Mouse (Mus musculus) urinary bladder, adult 2 months (tissue): ENCODE measurements around the gene Tnr. TPM values are rescaled to one million over a fixed set of nuclear protein-coding genes. Genes with fewer than 3 reads are reported as not detected.

Experiments
- DNase-seq: peaks from one replicate; pipeline ENCODE4 v3.0.0; 2022; ENCODE audit warnings: low spot score
- polyA plus RNA-seq: library from polyadenylated mRNA; depleted of rRNA; stranded (reverse); fragments of >200 nt; gene quantifications from 2 replicates; pipeline ENCODE4 v1.2.3, GENCODE M21; 2012

Gene Tnr
- polyA plus RNA-seq, 1 experiment: 0.03 TPM

DNA sequence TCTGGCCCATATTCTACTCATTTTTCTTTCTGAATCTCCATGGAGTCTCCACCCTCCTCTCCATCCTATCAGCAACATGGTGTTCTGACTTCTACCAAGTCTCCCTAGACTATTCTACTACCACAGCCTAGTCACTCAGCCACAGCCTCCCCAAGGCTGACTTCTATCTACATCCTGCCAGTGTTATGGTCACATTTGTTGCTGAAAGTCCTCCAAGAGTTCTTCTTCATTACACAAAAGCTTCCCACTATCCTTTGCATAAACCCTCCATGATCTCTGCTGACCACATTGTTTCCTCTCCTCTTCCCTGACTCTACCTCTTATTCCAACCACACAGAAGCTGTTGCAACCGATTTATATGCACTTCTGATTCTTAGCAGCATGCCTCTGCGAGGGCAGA lies 272.5 kb downstream of the Tnr start:
- DNase-seq: no peak

- no peak for DNase-seq
Observed at GRCm38 (mm10) chr1:159800366-159800765, 276.8 kb downstream of the Tnr start.

DNA sequence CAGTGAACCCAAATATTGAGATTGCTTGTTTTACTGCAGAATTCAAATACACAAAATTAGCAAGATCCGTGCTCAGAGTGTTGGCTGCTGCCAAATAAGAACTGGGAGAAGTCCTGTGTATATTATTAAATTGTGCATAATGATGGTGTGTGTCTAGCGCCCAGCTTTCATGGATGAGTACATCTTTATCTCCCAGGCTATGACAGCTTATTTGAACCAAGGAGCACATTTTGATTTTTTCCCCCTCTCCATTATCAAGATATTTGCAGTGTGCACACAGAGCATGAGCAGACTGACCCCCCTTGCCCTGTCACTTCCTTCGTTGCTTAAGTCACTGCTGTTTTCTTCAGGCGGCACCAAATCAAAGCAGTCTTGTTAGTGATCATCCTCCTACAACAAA lies 278.2 kb downstream of the Tnr start:
- no peak for DNase-seq

DNA sequence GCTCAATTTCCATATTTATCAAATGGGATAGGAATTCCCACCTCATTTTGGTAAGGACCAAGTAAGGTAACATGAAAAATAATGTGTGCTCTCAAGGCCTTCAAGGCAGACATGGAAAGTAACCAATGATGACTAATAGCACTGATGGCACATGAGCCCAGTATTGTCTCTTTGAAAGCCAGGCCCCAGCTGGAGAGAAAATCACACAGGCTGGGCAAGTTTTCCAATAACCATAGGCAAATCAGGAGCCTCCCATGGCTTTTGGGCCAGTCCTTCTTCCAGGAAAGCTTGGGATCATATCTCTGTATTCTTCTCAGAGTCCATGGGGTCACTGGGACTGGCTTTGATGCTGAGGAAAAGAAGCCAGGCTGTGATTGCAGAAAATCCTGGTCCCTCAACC lies 280.1 kb downstream of the Tnr start:
- DNase-seq: no peak

GRCm38 (mm10) chr1:159809493-159809892 lies 285.9 kb downstream of the Tnr start:
- DNase-seq: no peak

DNA sequence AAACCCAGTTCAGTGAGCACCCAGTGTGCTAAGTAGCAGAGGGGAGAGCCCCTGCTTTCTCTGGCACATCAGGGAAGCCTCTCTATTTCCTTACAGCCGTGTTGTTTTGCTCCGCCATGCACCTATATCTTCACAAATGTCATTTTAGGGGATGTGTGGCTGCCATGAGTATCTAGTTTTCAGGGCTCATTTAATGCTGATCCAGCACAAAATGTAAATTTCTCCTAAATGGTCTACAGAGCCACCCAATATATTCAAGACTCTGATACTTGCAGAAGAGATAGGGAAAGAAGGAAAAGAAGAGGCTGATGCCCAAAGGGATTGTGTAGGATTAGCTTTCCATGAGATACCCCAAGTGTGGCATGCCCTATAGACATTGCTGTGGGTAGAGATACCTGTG lies 288.2 kb downstream of the Tnr start:
- DNase-seq: no peak

DNA sequence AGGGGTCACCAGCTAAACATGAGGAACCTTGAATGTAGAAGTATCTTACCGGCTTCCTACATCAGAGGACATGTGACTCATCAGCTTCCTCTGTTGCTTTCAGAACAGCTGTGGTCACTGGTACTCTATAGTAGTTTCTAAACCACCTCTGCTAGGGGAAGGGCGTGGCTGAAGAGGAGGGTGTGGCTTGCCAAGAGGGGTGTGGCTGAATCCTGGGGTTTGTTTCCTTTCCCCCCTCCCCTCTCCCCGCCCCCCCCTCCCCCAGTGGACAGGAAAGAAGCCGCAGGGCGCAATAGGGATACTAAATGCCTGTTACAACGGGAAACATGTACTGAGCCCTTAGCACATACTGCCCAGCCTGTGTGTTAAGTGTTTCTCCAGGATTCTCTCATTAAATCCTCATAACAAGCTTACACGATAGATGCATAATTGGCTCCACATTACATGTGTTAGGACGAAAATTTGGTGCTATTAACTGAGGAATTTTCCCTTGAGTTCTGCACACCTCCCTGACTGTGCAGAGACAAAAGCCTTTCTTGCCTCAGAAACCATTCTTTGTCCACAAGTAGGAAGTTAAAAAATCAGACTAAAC lies 289.3 kb downstream of the Tnr start:
- no peak for DNase-seq

DNA sequence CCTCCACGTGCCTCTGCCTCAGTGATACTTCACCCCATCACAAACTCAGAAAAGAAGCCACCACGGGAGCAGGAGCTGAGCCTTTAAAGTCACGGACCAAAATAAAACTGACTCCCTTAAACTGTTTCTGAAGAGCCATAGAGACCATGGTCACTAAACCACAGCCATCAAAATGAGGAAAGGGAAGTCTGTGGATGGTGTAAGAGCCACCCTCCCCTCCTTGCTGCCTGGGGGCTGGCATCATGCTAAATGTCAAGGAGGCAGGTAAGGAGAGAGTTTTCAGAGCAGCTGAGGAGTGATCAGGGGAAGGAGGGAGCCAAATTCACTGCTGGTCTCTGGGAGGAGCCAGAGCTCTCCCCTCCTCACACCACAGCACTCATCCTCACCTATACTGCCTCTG lies 290.8 kb downstream of the Tnr start:
- no peak for DNase-seq

DNA sequence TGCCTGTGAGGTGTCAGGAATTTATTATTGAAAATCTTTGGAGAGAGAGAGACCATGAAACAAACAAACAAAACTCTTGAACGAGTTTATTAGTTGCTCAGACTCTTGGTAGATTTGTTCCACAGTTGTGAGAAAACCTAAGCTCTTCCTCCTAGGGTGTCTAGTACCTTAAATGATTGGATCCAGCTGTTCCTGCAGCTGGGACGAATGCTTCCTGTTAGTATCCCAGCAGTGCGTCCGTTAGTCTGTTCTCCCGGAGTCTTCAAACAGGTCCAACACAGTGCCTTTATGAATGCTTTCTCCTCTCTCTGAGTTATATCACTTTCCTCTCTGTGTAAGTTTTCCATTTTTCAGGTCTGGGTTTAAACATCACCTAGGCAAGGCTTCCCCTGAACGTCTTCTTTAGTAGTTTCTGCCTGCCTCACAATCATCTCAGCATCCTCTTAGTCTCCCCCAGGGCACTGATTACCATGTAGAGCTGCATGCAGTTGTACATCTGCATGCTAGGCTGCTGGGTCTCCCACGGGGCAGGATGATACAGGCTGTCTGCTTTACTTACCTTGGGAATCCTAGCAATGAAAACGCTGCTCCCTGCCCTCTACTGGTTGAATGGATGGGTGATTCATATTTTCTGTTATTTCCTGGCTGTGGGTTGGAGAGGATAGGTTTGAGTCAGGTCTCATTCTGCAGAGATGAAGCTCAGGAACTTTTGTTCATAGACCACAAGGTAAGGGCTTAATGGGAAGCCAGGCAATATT lies 293.2 kb downstream of the Tnr start:
- no peak for DNase-seq

- DNase-seq: no peak
Observed at GRCm38 (mm10) chr1:159819511-159819910, 295.9 kb downstream of the Tnr start.

DNA sequence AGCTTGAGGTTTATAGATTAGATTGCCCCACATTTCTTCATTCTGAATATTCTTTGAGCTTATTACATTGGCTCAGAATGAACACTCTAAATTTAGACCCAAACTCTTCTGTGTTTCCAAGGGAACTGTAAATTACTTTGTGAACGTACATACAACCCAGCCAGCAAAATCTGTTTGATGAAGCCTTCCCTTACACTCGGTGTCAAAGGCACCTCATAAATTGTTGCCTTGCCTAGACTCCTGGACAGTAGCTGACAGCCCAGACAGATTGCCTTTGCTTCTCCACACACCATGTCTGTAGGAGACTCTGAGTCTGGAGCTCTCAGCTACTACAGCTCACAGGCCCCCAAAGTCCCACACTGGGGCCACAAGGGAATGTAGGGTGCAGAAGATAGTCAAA lies 298.8 kb downstream of the Tnr start:
- no peak for DNase-seq

DNA sequence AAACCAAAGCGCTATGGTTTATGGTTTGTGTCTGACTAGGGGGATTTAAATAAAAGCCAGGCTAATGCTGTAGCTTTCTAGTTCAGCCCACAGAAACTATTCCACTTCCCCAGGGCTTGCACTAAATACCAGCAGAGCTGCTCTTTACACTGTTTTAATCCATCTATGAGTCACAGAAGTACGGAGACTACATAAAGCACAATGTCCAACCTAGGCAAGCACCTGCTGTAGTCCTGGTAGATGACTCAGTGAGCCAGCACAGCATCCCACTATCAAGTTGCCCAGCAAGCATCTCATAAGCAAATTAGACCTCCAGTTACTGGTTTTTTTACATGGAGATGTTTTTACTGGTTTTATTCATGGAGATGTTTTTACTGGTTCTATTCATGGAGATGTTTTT lies 305.0 kb downstream of the Tnr start:
- no peak for DNase-seq

DNA sequence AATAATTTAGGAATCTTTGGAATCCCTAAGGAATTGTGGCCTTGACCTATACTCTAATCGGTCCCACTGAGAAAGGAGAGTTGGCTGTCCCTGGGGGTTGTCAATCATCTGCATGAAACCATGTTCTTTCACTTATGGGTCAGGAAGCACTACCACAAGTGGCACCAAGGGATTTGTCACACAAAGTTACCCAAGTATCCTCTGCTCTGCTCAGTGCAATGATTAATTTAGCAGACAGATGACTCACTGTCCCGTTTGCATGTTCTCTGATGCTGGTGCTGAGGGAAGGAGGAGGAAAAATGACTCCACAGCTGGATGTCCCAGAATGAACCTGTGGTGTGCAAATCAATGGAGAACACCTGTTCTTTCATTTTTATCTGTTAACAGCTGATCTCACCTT lies 309.6 kb downstream of the Tnr start:
- DNase-seq: no peak

GRCm38 (mm10) chr1:159833646-159834338 lies 310.2 kb downstream of the Tnr start:
- DNase-seq: no peak

DNA sequence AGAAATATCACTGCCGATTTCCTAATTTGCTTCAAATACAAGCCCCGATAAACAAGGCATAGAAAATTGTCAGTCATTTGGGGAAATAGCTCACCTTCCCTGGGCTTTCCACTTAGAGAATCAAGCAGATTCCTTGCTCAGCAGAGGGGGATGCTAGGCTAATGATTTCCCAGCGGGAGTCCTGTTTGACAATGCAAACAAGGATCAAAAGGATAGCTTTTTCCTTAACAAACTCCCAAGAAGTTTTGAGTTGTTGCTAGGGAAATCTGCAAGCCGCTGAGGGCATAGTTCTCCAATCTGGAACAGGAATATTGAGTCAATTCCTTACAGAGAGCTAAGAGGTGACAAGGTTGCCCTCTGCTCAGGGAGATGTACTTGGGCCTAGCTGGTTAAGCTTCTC lies 311.6 kb downstream of the Tnr start:
- no peak for DNase-seq

DNA sequence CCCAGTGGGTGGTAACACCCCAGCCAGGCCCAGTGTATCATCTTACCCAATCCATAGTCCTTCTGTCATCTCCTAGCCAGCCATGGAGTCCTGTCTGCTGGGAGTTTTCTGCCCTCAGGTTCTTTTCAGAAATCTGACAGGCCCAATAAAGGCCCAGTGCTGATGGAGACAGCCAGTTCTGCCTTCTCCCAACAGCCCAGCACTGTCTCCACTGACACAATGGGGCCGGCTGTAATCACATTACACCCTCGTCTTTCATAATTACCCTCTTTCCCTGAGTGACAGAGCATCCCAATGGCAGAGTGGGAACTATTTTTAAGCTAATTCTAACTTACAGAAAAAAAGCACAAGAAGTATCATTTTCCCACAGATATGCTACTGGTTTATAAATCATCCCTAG lies 316.8 kb downstream of the Tnr start:
- no peak for DNase-seq

DNA sequence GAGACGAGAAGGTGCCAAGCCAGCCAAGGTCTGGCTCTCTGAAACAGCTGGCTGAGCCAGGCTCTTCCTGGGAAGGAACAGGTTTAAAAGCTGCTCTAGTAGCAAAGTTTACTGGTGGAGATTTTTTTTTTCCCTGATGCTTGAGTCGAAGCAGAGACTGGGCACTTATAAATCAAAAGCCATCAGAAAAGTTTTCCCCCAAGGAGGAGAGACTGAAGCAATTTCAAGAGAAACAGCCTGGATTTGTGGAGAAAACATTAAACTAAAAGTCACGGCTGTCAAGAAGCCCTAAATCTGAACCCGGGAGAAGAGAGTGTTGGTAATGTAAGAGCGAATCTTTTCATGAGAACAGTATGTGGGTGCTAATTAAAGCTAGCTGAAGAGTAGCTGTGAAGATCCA lies 319.3 kb downstream of the Tnr start:
- no peak for DNase-seq

GRCm38 (mm10) chr1:159852088-159852487 lies 328.5 kb downstream of the Tnr start:
- no peak for DNase-seq

DNA sequence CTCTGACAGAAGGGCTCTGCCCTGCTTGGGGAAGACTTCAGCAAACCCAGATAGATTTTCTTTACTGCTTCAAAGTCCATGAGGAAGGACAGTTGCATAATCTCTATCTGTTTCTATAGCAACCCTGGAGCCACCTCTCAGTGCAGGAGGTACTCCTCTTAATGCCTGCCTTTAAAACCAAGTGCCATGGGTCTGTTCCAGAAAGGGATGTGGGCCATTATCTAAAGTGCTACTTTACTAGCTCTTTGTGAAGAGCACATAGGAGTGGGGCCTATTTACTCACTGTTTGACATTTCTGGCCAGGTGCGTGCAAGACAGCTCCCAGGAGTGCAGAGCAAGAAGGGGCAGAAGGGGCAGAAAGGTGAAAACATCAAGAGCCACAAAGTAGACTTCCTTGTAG lies 330.7 kb downstream of the Tnr start:
- no peak for DNase-seq

- DNase-seq: no peak
Observed at GRCm38 (mm10) chr1:159861782-159862474, 338.4 kb downstream of the Tnr start.

- DNase-seq: no peak
Observed at GRCm38 (mm10) chr1:159865696-159866095, 342.1 kb downstream of the Tnr start.

DNA sequence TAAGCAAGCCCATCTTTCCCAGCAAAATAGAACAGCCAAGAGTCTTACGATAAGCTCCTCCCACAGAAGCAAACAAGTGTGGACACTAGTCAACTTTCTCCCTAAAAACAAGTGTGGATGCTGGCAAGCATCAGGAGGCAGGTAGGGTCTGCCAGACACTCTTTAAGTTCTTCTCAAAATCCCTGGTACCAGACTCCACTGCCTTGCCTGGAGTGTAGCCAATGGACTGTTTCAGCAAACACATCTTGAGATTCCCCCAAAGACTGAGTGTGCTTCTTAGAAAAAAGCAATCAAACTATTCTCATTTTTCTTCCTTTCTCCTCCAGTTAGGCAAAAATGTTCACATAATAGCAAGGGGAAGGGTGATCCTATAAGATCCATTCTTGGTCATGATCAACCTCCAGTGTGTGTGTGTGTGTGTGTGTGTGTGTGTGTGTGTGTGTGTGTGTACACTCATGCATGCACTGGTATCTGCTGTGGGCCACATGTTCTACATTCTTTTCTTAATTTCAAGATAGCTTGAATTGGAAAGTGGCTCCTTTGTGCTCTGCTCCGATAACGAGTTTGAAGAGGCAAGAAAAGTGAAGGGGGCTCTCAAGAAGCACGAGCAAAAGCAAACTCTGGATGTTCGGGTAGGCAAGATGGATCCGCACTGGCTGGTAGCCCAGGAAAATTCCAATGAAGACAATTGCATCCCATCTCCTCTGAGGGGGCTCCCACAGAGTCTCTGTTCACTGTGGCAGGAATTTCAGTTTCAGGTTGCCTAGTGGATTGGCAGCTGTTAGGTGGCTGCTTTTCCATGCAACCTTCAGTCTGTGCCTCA lies 346.3 kb downstream of the Tnr start:
- DNase-seq: no peak
